Mouse (Mus musculus) stomach, postnatal 0 days (tissue): Measurements from ENCODE around the gene Btbd18.

Experiments used
- CTCF ChIP-seq: IDR thresholded peaks from 2 replicates; pipeline ENCODE4 v1.5.1; 2016; ENCODE audit warnings: antibody characterized with exemption, low read depth, mild to moderate bottlenecking, moderate library complexity
- EP300 ChIP-seq: optimal IDR thresholded peaks from 2 replicates; pipeline ENCODE3; 2016; ENCODE audit warnings: antibody characterized with exemption

GRCm38 (mm10) chr2:84670569-84670933 lies 11.7 kb downstream of the Btbd18 start, which contains the start of gene Selenoh:
- TF ChIP-seq EP300 (peak; percentile 24), CTCF (no peak)
